Mouse (Mus musculus): Measurements from ENCODE around the gene Adarb1.

The Adarb1 gene

DNA sequence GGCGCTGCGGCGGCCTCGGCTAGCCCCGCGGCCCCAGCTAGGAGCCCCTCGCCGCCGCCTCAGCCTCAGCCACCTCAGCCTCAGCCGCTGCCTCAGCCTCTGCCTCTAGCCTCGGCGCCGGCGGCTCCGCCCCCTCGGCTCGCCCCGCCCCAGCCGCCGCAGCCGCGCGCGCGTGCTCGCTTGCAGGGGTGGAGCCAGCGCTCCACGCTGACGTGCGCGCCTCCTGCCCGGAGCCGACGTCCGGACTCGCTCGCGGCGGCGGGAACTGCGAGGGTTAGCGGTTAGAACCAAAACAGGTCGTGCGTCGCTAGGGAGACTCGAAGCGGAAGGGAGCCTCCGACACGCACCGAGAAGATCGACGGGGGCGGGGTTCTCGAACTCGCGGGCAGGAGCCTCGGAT is at the start of gene Adarb1:
Adarb1 (minus strand) TSS at position 133 of the 400 bp plus-strand sequence.
- DNase-seq (ENCODE audit: low spot score) = peak; percentile 92

DNA sequence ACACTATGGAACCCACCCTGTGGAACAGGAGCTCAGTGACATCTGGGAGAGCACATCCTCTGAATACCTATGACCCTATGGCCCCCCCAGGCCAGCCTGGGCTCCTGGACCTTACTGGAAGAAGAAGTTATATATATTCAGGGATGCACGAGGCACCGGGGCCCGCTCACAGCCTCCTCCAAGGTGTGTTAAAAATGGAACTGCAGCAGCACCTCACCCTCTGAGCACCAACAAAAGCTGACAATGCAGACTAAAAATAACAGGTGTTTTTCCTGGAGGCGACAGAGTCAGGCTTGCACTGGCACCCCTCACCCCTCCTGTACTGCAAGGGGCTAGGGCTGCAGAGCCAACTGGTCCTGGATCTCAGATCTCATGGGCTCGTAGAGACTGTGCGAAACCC is 49.3 kb upstream of the Adarb1 start:
- DNase-seq (ENCODE audit: low spot score) = no peak

DNA sequence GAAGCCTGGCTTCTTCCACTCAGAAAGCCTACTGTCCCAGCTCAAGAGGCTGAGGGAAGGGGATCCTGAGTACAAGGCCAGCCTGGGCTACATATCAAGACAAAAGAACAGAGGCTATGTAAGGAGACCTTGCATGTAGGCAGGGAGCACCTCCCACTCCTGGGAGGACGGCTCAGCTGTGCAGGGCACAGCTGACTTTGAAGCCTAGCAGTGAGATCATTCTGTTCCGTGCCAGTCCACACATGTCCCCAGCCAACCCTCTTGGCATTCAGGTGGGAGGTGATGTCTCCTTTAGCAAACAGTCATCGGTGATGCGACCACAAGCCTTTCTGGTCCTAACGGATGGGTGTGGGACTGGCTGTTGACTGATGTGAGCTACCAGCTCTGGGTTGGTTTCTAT is 47.8 kb upstream of the Adarb1 start:
- no peak for DNase-seq (ENCODE audit: low spot score)

DNA sequence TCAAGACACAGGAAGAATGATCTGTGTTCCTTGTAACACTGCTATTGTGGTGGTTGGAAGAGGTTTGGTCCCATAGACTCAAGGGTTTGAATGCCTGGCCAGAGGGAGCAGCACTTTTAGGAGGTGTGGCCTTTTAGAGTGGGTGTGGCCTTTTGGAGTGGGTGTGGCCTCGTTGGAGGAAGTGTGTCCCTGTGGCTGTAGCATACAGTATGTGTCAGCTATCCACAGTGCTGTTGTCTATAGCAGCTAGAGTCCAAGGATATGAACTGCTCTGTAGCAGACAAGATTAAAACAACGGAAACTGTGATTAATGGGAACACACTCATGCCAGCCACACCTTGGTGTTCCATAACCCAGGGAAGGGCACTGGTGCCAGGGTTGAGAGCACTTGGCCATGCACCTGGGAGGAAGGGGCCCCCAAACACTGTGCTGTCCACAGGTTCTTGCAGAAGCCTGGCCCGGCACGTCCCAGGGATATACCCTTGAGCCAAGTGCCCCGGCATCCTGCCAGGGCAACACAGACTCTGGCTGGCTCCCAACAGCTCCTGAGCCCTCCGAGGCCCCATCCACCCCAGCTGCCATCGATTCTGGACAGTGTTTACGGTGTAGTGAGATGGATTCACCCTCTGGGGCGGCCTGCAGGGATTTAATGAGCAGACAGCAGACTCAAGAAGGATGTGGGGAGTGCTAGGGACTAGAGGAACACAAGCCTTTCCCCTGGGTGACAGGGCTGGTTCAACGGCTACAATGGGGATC is 46.3 kb upstream of the Adarb1 start:
- DNase-seq (ENCODE audit: low spot score) = no peak

DNA sequence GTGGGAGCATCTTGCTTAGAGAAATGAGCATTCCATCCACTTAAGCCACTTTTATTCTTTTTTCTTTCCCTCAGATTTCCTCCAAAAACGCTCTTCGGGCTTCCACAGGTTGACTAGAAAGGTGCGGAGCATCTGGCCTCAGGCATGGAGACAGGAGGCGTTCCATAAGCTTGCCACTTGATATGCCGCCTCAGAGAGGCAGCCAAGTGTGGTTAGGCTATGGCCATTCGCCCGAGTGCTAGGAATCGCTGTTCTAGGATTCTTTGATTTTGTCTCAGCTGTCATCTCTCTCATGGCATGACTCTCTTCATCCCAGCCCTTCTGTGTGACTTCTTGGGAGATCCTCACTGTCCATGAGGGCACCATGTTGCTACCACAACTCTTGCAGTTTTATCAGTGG is 43.1 kb upstream of the Adarb1 start:
- no peak for DNase-seq (ENCODE audit: low spot score)

DNA sequence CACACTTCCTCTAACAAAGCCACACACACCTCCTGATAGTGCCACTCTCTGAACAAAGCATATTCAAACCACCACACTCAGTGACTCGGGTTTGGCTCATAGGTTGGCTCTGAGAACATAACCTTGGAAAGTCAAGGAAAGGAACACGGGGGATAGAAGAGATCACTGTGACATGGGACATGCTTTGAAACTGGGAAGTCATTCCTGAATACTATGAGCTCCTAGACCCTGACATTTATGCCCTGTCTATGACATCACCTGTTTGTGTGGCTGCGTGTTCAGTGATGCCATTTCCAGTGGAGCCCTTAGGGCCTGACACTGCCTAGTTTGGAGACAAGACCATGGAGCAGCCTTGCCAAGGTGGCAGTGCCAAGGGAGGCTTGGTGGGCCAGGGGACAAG is 39.6 kb upstream of the Adarb1 start:
- DNase-seq (ENCODE audit: low spot score) = no peak

DNA sequence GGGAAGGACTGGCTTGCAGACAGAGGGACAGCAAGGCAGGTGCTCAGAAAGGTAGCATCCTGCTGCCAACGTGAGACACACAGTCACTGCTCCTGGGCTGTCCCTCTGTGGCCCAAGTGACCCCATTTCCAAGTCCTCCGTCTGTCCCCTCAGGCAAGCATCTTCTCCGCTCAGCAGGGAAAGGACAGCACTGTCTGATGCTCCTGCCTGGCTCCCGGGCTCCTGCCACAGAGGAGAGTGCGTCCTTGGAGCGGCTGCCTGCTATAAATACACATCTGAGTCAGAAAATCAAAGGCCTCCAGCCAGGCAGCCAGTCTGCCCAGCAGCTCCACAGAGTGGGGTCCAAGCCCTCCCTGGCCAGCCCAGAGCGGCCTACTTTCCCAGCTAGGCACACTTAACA is 38.4 kb upstream of the Adarb1 start:
- no peak for DNase-seq (ENCODE audit: low spot score)

DNA sequence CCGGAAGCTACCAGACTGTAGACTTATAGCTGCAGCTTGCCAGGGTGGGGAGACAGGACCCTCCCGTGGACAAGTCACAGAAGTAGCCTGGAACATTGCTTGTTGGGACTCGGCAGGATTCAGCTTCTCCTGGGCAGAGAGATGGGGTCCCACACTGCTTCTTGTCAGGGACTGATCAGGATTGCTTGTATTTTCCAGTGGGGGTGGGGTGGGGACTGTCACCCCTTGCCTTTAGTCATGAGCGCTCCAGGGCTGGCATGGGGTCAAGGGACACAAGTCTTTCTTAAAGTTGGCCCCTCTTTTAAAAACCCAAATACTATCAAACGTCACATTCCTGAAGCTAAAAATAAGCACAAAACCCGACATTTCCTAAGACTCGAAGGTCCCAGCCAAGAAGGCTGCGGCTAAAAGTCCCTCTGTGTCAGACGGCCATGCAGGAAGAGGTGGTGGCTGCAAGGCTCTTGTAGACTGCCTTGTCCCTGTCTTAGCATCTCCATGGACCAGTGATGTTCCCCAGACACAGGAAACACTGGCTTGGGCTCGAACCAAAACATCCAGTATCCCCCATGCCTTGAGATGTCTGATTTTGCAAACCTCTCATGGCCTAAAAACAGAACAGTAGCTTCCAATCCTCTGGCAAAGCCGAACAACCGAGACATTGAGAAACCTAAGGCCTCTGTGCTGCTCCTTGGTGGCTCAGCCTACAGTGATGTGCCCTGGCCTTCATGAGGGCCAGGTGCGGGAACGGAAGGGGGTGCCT is 37.4 kb upstream of the Adarb1 start:
- DNase-seq (ENCODE audit: low spot score) = no peak

DNA sequence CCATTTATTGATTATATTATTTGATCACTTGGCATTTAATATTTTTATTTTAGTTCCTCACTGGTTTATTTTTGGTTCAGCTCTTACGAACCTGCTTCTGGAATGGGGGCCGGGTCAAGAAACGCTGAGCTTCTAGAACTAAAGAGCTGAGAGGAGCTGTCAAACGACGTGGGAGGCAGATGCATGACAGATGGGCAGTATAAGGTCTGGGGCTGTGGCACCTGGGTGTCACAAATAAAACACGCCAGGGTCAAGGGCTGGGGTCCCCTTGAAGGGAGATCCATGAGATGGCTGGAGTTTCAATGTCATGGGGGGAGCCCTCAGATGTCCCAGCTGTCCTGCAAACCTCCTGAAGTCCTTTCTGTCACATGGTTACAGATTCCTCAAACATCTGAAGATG is 36.7 kb upstream of the Adarb1 start:
- no peak for DNase-seq (ENCODE audit: low spot score)

DNA sequence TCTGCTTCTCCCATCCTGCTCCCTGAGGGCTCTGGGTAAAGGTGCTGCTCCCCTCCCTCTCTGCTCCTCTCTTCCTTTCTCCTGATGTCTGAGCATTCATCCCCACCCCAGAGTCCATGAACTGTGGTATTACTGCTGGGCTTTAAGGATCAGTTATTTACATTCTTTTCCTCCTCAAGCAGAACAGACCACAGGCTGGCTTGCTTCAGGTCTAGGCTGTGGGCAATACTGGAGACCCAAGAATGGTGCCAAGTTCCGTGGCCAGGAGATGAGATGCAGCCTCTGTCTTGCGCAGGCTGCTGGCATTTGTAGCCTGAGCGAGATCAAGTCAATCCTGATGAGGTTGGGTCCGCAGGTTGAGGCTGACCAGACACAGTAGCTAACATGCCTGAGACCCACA is 33.8 kb upstream of the Adarb1 start:
- DNase-seq (ENCODE audit: low spot score) = no peak

DNA sequence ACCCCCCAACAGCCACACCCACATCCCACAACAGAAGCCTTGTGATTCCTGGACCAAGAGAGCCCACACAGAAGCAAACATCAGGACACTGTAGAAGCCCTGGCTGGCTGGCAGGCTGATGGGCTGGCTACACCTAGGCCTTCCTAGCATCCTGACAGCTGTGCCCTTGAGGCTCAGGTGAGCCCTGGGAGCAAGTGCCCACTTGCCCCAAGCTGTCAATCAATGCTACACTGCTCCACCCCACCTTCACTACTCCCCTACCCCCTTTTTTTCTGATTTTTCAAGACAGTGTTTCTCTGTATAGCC is 32.0 kb upstream of the Adarb1 start:
- no peak for DNase-seq (ENCODE audit: low spot score)

DNA sequence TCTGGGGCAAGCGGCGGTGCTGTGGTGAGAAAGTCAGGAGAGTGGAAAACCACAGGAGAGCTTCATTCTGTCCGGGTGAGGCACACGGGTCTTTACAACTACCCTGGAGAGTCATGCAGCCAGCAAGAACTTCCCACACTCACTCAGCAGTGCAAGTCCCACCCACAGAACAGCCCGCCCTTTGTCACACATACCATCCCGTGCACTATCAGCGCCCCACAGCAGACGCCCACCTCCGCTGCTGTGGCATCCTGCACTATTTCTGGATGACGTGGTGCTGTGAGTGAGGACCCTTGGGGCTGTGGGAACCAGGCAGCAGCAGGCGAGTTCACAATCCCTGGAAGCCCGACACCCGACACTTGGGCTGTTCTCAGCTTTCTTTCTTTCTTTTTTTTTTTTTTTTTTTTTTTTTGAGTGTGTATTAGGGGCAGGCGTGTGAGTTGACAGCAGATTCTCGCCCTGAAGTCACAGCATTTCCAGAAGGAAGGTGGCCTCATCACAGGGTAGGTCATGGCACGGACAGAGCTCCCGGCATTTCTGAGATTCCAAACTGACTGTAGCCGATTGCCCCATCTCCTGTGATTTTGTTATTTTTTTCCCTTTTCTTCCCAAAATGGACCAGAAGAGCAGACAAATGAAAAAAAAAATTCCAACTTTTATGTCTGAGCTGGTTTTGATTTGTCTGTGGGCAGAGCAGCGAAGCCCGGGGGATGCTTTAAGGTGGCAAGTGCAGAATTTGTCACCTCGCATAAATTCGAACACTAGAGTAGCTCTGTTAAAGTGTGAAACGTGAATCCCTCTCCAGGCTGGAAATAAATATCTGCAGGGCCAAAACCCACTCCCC is 31.5 kb upstream of the Adarb1 start:
- DNase-seq (ENCODE audit: low spot score) = no peak

DNA sequence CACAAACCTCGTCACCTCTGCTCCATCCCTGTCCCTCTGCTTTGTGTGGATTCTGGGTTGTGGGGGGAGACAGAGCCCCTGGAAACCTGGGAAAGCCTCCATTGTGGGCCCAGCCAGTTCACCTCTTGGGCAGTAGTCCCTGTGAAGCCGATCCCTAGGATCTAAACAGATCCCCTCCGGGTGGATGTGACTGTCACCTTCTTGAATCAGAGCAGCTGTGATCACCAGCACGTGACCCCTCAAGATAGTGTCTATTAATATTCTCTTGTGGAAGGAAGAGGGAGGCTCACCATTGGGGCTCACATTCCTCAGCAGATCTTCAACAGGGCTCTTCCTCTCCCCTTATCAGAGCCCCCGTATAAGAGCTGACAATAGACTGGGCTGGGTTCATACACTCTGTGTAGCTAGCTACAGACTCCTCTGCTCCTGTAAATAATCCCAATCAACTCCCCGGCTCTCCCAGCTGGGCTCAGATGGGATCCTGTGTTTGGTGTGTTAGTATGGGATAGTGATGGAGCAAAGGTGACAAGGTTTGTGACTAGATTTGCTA is 30.7 kb upstream of the Adarb1 start:
- no peak for DNase-seq (ENCODE audit: low spot score)

DNA sequence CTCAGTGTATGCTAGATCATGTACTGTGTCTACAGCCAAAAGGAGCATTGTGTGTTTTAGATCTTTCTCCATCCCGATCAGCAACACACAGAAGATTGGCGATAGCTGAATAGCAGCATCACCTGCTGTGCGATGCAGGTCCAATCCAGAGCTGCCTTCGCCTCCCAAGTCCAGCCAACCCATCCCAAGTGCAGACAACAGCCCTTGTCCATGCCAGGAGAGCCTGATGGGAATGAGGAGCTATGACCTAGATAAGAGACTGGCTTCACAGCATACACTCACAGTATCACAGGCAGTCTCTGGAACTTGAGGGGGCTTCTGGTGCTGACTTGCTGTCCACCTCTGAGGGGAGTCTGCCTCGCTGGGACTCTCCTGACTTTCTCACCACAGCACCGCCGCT is 30.1 kb upstream of the Adarb1 start:
- DNase-seq (ENCODE audit: low spot score) = no peak

DNA sequence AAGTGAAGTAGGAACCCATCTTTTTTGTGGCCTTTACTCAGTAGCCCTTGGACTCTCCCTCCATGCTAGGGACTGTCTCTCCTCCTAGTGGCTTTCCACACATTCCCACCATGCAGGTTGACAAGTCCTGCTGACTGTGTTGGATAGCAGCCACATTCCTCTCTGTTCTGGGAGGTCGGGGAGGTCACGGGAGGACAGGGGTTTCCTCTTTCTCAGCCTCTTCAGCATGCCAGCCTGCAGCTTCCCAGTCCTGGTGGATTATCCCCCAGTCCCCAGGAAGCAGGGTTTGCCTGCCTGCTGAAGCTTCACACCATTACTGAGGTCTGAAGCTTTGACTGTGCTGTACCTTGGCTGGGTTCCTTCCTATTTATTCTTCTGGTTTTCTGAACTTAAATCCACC is 29.7 kb upstream of the Adarb1 start:
- no peak for DNase-seq (ENCODE audit: low spot score)

DNA sequence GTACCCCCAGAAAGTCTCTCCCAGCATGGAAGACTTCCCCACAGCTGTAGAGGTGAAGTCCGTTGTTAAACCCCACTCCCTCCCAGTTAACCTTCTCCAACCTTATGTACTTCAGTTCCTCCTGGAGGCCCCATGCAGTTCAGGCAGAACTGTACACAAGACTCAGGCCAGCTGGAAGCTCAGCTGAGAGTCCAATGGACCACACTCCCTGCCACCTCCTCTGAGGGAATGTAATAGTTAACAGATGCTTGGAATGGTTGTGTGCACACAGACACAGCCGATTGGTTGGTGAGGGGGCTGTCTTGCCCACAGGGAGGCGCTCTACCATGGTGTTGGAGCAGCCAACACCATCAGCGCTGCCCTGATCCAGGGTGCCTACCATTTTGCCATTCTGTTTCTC is 24.2 kb upstream of the Adarb1 start:
- DNase-seq (ENCODE audit: low spot score) = no peak

DNA sequence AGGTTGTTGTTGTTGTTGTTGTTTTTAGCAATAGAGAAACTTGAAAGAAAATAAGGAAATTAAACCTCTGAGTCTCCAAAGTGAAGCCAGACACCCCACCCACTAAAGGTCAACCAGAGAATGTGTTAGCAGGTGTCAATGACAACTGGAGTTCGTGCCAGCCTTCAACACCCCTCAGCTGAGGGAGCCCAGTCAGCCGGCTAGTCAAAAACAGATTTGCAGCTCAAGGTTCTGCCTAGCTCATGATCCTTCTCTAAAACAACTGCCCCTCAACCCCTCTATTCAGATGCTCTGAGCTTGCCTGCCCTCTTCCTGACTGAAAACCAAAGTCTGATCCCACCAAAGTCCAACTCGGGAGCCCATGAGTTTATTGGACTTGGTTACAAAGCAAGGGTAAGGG is 23.7 kb upstream of the Adarb1 start:
- DNase-seq (ENCODE audit: low spot score) = no peak

DNA sequence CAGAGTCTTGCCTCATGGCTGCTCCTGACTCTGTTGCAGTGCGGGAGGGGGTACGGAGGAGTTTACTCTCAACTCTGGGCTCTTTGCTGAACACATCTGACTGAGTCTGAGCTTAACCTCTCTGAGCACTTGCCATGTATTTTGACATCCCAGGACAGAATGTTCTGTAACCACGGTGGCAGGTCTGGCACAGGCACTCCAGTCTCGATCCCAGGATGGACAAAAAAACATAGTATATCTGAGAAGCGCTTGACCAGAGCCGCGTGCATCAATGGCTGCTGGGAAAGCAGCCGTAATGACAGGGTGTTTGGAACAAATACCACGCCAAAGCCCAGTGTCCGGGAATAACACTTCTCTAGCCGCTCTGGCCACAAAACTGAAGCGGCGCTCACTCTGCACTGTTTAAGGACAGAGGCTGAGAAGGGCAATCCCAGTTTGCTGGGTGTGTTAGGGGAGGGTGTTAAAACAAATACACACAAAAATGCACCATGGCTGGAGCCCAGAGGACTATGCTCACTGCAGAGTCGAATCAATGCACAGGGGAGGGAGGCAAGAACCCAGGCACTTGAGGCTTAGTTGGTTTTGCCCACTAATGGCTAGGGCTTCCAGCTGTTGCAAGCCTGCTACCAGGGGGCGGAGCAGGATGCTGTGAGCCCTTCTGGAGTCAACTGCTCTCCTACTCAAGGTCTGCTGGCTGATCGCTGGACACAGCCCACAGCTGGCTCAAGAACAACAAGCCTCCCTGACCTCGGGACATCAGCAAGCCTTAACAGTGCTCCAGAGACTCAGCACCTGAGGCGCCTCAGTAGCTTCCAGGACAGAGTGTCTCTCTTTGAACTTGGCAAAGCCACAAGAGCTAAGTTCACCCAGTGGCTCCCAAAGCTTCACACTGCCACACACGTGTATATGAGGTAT is 23.0 kb upstream of the Adarb1 start:
- no peak for DNase-seq (ENCODE audit: low spot score)

DNA sequence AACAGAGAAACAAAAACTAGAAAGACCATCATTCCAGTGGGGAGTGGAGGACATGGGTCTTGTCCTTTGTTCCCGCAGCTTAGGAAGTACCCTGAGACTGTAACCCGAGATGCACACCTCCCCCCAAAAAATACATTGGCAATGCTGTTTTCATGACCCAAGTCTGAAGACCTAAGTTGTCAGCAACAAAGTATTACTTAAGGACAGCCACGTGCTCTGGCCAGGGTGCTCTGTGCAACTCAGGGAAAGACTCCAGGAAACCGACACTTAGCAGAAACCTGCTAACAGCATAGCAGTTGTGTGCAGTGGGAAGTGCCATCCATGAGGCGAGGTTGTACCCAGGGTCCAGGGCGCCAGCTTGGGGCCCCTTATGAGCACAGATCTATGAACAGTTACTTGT is 22.2 kb upstream of the Adarb1 start:
- DNase-seq (ENCODE audit: low spot score) = no peak

DNA sequence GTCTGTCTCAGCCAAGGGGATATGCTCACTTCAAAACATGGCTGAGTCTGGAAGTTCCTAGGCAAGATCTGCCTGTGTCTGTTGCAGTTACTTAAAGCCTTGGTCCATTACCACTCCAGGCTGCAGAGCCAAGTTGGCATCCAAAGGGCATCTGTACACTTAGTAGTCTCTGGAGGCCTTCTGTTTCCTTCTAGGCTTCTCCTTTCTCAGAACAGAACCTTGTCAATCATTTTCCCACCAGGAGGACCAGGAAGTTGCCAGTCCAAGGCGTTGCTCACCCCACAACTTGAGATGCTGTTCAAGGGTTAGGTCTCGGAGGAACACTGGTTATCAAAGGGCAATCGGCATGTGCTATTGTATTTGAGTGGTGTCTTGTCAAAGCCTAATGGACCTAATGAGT is 21.0 kb upstream of the Adarb1 start:
- DNase-seq (ENCODE audit: low spot score) = no peak

DNA sequence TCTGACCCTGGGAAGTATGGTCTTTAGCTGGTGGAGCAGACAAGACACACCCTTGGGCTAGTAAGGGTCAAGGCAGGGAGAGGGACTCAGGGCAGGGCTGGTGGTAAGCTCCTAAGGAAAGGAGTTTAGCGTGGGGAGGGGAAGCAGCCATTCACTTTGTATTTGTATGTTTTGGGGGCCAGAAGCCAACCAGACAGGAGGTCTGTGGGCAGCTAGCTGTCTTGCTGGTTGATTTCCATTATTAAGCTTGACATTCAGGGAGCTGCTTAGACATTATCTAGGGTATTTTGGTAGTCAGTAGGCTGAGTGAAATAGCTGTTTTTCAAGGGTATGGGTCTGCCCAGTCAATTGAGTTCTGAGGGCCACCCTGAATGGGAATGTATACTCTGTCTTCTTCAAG is 20.0 kb upstream of the Adarb1 start:
- DNase-seq (ENCODE audit: low spot score) = no peak

DNA sequence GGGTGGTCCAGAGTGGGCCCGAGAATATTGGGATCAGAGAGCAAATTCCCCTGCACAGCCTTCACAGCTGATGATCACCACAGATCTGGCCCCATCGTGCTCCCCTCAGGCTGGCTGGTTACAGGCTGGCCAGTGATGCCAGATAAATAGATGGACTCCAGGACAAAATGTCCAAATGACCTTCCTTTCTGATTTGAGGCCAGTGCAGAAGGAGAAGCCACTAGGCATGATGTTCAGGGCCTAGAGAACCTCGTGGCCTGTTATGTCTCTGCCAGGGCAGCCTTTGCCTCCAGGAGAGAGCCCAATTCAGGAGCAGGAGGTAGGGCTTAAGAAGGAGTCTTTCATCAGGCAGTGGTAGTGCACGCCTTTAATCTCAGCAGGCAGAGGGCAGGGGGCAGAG is 17.3 kb upstream of the Adarb1 start:
- DNase-seq (ENCODE audit: low spot score) = no peak

All from T-cell, adult 2 months (primary cell).